Mouse (Mus musculus) intestine, postnatal 0 days (tissue): ENCODE measurements at regions not wholly inside any gene's neighbourhood (a gene's known extent, or its start where the extent isn't known, plus 50 kb on each side); places are given as distances from the start of the nearest gene placed in this dataset.

ENCODE experiments used
- ATAC-seq: fragments of 200-750 bp; cut with Nextera tagmentation; 2 replicates; pipeline ENCODE4 v1.8.0; 2017; ENCODE audit warnings: mild to moderate bottlenecking, moderate TSS enrichment, moderate library complexity
- H3K27ac ChIP-seq: fragments of 300-500 bp; sonication (generic); 2 replicates; pipeline ENCODE4 v1.5.1; 2014; ENCODE audit warnings: mild to moderate bottlenecking, low read depth, low read length, moderate library complexity
- H3K27me3 ChIP-seq: fragments of 300-500 bp; sonication (generic); replicated peaks from 2 replicates; pipeline ENCODE4 v1.6.1; 2014; ENCODE audit warnings: low read length, mixed read lengths; ENCODE audit not compliant: control insufficient read depth, insufficient read depth
- H3K36me3 ChIP-seq: fragments of 300-500 bp; sonication (generic); 2 replicates; pipeline ENCODE4 v1.6.1; 2014; ENCODE audit warnings: mild to moderate bottlenecking, moderate library complexity; ENCODE audit not compliant: control insufficient read depth, insufficient read depth
- H3K4me1 ChIP-seq: fragments of 300-500 bp; sonication (generic); replicated peaks from 2 replicates; pipeline ENCODE4 v1.6.1; 2014; ENCODE audit warnings: antibody characterized with exemption, low read length, mixed read lengths; ENCODE audit not compliant: control insufficient read depth, insufficient read depth
- H3K4me2 ChIP-seq: fragments of 300-500 bp; sonication (generic); replicated peaks from 2 replicates; pipeline ENCODE4 v1.6.1; 2014; ENCODE audit warnings: low read depth, mild to moderate bottlenecking, moderate library complexity
- H3K4me3 ChIP-seq: fragments of 300-500 bp; sonication (generic); 2 replicates; pipeline ENCODE4 v1.5.1; 2014; ENCODE audit warnings: low read depth, low read length
- H3K9ac ChIP-seq: fragments of 300-500 bp; sonication (generic); 2 replicates; pipeline ENCODE4 v1.6.1; 2014; ENCODE audit warnings: mild to moderate bottlenecking, low read depth, low read length
- H3K9me3 ChIP-seq: fragments of 300-500 bp; sonication (generic); 2 replicates; pipeline ENCODE4 v1.6.1; 2016; ENCODE audit warnings: mixed run types; ENCODE audit not compliant: control insufficient read depth
- CTCF ChIP-seq: sonication (generic); IDR thresholded peaks from 2 replicates; pipeline ENCODE4 v1.5.1; 2016; ENCODE audit warnings: low read depth, mild to moderate bottlenecking, control low read depth, antibody characterized with exemption, moderate library complexity
- WGBS: fragments of 180-500 bp; shearing (Covaris S2); extraction: QIAGEN DNeasy Blood & Tissue Kit; methylation state at CpG from one replicate; pipeline ENCODE4 v1.1.7; 2014; 5-methylcytosine and 5-hydroxymethylcytosine counted together

DNA sequence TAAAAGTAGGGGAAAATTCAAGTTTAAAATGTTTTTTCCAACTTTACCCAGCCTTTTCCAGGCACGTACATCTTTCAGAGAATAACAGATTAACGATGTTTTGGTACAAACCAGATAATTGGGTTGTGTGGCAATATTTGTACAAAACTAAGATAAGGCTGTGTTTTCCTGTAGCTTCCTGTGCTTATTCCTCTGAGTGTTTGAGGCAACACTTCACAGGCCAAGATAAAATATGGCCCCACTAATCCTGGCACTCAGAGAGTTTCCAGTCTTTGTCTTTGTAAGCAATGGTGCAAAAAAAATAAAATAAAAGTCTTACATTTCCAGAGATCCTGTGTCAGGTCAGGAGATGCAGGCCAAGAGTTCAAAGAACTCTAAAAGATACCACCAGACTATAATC lies 81.5 kb upstream of the Dcn start:
- TF ChIP-seq CTCF: no peak
- Histone ChIP-seq H3K9ac (no peak overlapping the region), H3K36me3 (no peaks in the 10 kb centered on the region), H3K9me3 (no peaks in the 10 kb centered on the region), H3K4me2 (no peak overlapping the region), H3K27ac (no peak overlapping the region), H3K4me3 (no peak overlapping the region), H3K4me1 (no peaks in the 10 kb centered on the region), H3K27me3 (no peaks in the 10 kb centered on the region)
- ATAC-seq: no peak
- WGBS: 65% methylated on average over 2 of the region's 2 CpGs

DNA sequence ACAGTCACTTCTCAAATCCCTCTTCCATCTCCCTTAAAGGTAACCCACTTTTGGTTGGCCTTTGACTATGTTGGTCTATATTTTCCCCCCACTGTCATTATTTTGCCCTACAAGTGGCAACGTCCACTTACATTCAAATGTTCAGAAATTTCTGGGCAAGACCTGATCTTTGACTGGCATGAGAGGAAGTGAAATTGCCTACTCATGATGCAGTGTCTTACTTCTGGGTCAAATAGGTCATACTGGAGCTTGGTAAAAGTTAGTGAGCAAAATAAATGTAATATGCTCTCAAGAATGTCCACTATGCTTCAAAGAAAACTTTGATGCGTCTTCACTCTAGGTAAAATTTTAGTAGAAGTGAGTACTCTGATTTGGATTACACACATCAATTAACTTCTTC lies 76.9 kb upstream of the Dcn start:
- TF ChIP-seq CTCF: no peak
- Histone ChIP-seq H3K27ac (no peak overlapping the region), H3K9me3 (no peaks in the 10 kb centered on the region), H3K4me3 (no peak overlapping the region), H3K9ac (no peak overlapping the region), H3K27me3 (no peaks in the 10 kb centered on the region), H3K4me1 (no peaks in the 10 kb centered on the region), H3K36me3 (no peaks in the 10 kb centered on the region), H3K4me2 (no peak overlapping the region)
- 88% methylated on average over 2 of the region's 2 CpGs for WGBS
- no peak for ATAC-seq

DNA sequence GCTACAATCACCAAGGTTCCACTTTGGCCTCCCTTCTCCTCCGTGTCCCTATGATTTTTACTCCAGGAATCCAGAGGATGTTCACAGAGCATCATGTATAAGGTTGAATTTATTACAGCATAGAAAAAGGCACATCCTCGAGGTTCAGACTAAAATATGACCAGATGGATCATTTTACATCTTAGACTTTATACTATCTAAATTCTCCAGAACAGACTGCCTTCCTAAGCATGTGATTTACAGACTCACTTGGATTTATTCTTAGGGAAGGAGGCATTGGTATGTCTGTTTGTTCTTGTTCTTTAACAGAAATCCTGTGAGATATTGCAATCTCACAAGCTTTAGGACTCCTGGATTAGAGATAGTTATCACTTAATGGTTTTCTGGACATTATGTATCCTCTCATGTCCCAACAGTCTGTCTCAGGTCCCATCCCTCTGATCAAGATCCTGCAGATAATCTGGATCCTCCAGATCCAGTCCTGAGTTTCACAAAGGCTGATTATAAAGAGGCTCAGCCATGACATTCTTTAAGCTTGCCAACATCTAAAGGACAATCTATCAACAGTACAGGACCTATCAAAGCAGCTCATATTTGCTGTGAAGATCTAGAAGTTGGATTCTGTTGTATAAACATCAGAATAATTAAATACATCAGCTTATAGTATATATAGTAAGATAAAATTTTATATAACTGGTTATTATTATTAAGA lies 75.2 kb upstream of the Dcn start:
- H3K9ac ChIP-seq: no peak overlapping the region
- H3K4me1 ChIP-seq: no peaks in the 10 kb centered on the region
- no peak for TF ChIP-seq CTCF
- H3K27me3 ChIP-seq: no peaks in the 10 kb centered on the region
- no peaks in the 10 kb centered on the region for H3K9me3 ChIP-seq
- WGBS: 45% methylated on average over 2 of the region's 2 CpGs
- ATAC-seq: no peak
- no peak overlapping the region for H3K4me2 ChIP-seq
- H3K4me3 ChIP-seq: no peak overlapping the region
- H3K27ac ChIP-seq: no peak overlapping the region
- H3K36me3 ChIP-seq: no peaks in the 10 kb centered on the region

DNA sequence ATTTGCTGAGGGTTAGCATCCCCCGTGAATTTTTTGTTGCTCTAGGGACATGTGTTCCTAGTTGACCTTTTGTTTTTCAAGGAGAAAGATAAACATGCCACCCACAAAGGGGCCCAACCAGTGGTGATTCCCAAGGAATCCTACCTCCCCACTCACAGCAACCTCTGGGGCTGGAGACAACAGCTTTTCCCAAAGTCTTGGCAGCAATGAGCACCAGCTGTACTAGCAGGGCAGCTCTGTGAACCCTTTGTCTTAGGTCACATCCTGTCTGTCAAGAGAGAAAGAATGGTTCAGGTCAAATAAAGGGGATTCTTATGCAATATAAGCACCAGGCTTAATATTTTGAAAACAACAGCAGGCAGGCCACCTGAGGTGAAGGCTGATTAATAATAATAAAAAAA lies 70.2 kb upstream of the Dcn start:
- Histone ChIP-seq H3K4me3 (no peak overlapping the region), H3K4me2 (no peak overlapping the region), H3K4me1 (no peaks in the 10 kb centered on the region), H3K36me3 (no peaks in the 10 kb centered on the region), H3K27ac (no peak overlapping the region), H3K27me3 (no peaks in the 10 kb centered on the region), H3K9me3 (no peaks in the 10 kb centered on the region), H3K9ac (no peak overlapping the region)
- WGBS: 31% methylated on average over 1 of the region's 1 CpGs
- TF ChIP-seq CTCF: no peak
- no peak for ATAC-seq

DNA sequence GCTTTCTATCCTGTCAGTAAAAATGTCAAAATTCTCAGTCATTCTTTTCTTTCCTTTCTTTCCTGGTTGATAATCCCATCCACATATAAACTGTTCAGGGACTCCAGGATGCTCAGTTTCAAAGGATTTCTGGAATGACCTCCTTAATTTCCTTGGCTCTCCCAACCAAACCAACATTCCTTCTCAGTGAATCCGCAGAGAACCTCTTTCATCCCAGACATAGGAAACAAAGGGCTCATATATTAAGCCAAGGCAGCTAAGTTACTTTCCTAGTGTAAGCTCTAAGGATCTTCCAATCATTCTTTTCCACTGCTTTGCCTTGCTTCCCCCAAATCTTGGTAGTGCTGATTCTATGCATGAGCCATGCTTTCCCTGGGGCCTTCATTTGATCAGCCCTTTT lies 69.5 kb upstream of the Dcn start:
- no peak overlapping the region for H3K27ac ChIP-seq

DNA sequence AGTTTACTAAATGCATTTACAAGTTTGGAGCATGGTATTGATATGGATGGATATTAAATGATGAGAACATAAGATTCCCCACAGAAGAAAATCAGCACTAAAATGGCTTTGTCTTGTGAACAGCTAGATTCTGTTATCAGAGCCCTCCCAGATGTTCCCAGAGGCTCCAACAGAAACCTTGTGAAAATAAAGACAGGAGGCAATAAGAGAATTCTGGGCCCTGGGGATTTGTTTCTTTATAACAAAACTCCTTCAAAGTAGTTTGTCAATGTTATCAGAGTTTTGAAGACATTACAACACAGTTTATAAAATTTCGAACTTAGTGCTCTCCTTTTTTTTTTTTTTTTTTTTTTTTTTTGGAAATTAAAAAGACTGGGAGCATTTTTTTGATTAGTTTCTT lies 56.8 kb upstream of the Dcn start:
- no peak for ATAC-seq
- no peak for TF ChIP-seq CTCF
- WGBS: 26% methylated on average over 1 of the region's 1 CpGs

More for the DNA sequence above, 69.5 kb upstream of the Dcn start:
- 71% methylated on average over 1 of the region's 1 CpGs for WGBS
- no peak overlapping the region for H3K9ac ChIP-seq
- no peak for TF ChIP-seq CTCF
- no peak overlapping the region for H3K4me3 ChIP-seq
- H3K27me3 ChIP-seq: no peaks in the 10 kb centered on the region
- H3K36me3 ChIP-seq: no peaks in the 10 kb centered on the region
- no peak overlapping the region for H3K4me2 ChIP-seq
- no peaks in the 10 kb centered on the region for H3K9me3 ChIP-seq
- H3K4me1 ChIP-seq: no peaks in the 10 kb centered on the region
- ATAC-seq: no peak

More for the DNA sequence above, 56.8 kb upstream of the Dcn start:
- H3K27me3 ChIP-seq: no peaks in the 10 kb centered on the region
- H3K27ac ChIP-seq: no peak overlapping the region
- no peaks in the 10 kb centered on the region for H3K4me1 ChIP-seq
- no peak overlapping the region for H3K4me3 ChIP-seq
- no peak overlapping the region for H3K4me2 ChIP-seq
- no peaks in the 10 kb centered on the region for H3K36me3 ChIP-seq
- no peaks in the 10 kb centered on the region for H3K9me3 ChIP-seq
- no peak overlapping the region for H3K9ac ChIP-seq
